Mouse (Mus musculus) liver, embryonic 14.5 days (tissue): ENCODE data around the gene Mgat2.

Source experiments
- CTCF ChIP-seq: IDR thresholded peaks from 2 replicates; pipeline ENCODE4 v1.5.1; 2016; ENCODE audit warnings: antibody characterized with exemption, low read depth, control low read depth
- EP300 ChIP-seq: IDR thresholded peaks from 2 replicates; pipeline ENCODE4 v1.6.1; 2016; ENCODE audit warnings: antibody characterized with exemption, low read depth

GRCm38 (mm10) chr12:69155923-69156322 lies 28.0 kb upstream of the Mgat2 start:
- TF ChIP-seq CTCF (no peak), EP300 (no peak)
